Mouse (Mus musculus): Measurements from ENCODE around the gene Polr1a.

DNA sequence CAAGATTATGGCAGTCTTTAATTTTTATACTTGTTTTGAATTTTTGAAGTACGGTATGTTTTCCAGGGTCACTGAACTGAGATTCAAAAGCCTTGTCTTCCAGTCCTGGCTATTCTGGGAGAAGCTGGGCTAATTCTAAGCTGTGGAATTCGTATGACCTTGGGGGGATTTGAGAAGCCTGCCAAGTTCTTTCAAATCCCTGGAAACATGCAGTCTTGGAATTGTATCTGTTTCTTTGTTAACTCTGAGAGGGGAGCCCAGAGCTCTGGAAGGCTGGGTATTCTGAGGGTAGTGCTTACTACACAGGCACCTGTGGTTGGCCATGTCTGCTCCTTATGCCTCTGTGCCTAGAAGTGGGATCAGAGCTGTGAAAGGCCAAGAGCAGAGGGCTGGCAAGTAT lies 26.9 kb downstream of the Polr1a start:
- no peak for TF ChIP-seq CTCF (IDR thresholded peaks at IDR 0.05; ENCODE audit: control insufficient read depth, insufficient read depth, insufficient replicate concordance, low read depth, low read length)
- no peak for TF ChIP-seq POLR2A (IDR thresholded peaks at IDR 0.05; ENCODE audit: control insufficient read depth, low read depth, low read length)
